Mouse (Mus musculus): ENCODE data around the gene Rnase2b.
"Not testable (repeated sequence)": the region's sequence is repeated elsewhere in the genome, so short reads cannot be mapped to it uniquely, and the experiment has no call there.

Gene Rnase2b

DNA sequence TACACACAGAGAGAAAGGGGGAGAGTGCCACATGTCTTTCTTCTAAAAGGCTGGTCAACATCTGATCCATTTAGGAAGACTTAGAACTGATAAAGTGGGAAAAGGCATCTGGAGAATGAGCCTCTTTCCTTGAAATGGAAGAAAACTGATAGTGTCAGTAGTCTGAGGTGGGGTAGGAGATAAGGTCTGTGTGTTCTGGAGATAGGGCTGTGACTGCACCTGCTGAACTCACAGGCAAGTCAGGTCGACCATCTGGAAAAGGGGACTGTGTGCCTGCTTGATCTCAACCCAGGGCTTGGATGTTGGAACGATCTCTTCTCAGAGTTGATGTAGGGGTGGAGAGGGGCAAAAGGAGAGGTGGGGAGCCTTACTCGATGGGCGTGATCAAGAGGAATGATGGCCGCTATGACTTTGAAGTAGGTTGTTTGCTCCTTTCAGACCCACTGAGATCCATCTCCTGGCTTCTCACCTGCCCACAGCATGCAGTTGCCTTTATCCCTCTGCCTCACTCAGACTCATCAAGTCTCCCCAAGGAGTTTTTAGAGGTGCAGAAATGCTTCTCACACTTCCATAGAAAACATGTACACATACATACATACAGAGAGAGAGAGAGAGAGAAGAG, 9.7 kb upstream of the Rnase2b start:
- no peak for DNase-seq

DNA sequence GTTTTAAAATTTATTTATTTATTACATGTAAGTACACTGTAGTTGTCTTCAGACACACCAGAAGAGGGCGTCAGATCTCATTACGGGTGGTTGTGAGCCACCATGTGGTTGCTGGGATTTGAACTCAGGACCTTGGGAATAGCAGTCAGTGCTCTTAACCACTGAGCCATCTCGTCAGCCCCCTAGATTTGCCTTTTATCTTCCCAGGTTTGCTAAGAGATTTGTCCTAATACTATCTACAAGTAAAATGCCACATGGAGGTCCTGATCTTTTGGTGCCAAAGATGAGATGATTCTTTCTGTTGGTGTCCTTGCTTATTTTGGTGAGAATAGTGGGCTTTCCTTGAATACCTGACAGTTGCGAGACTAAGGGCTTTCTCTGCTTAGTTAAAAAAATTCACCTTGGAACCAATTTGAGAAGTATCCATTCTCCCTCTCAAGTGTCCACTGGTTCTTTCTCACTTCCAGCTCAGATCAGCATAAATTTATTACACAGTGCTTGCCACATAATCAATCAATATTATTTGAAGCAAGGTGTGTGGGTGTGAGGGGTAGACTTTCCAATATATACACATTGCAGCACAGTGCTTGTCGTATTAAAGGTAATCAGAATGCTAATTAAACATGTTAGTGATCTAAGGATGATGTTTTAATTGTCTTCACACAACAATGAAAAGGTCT, 5.9 kb upstream of the Rnase2b start:
- DNase-seq = no peak

DNA sequence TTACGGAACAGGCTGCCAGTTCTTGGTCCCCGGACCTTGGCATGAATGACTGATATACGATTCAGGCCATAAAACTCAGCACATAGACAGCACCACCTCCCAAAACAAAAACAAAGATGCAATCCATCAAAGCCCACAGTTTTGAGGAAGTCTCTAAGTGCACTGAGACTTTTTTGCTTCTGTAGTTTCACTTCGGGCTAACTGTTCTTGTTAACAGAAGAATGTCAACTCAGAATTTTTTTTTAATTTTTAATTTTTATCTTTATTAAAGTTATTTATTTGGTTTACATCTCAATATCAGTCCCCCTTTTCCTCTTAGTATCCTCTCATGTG, 5.4 kb upstream of the Rnase2b start:
- no peak for DNase-seq

DNA sequence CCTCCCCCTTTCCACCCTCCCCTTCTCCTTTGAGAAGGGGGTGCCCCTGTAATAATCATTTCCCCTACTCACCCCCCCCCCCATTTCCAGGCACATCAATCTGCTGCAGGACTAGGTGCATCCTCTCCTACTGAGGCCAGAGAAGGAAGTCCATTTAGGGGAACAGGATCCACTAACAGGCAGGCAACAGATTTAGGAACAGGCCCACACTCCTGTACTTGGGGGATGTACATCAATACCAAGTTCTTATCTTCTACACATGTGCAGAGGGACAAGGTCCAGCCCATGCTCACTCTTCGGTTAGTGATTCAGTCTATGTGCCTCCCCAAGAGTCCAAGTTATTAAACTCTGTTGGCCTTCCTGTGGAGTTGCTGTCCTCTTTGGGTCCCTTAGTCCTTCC, 5.0 kb upstream of the Rnase2b start:
- DNase-seq = no peak

DNA sequence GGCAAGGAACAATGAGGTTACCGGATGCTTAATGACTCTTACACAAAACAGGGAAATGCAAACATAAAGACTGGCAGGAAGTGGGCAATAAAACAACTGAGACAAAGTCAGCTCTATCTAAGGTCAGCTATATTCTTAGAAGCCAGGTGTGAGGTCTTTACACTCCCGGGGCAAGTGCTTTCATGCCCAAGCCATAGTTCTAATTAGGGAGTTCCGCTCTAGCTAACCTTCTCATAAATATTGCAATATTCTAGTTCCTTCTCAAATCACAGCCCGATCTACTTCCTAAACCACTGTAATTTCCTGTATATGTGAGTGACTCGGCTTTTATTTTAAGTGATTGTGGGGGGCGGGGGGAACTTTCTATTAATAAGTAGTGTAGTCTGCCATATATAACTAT, 1.3 kb downstream of the Rnase2b start:
- not testable (repeated sequence) for DNase-seq

DNA sequence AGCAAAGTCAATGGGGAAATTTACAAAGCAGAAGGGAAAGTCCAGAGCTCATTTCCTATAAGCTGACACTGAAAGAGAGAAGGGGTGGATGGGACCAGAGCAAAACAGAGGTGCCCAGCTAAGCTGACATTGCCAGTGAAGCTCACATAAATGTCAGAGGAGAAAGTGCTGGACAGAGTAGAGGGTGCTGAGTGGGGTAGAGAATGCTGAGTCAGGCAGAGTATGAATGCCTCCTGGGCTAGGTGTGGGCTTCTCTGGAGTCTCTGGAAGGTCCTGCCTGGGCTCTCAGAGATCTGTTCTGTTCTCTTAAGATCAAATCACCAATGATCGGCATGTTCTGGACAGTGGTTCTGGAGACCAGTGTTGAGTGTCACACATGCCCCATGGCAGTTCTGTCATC, 3.4 kb downstream of the Rnase2b start:
- no peak for DNase-seq

DNA sequence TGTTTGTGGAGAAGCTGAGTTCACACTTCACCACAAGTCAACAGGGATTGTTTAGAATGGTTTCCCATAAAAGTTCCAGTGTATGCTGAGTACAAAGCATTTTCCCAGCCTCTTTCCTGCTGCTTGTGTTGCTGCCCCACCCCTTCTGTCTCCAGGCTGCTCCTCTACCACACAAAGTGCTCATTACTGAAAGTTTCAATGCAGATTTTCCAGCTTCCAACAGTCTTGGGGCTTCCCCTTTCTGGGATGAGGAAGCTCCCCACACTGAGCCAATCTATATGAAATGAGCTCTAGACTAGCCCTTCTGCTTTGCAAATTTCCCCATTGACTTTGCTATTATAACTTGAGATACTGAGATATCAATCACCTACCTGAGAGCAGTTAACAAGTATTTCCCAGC, 4.0 kb downstream of the Rnase2b start:
- DNase-seq = no peak

DNA sequence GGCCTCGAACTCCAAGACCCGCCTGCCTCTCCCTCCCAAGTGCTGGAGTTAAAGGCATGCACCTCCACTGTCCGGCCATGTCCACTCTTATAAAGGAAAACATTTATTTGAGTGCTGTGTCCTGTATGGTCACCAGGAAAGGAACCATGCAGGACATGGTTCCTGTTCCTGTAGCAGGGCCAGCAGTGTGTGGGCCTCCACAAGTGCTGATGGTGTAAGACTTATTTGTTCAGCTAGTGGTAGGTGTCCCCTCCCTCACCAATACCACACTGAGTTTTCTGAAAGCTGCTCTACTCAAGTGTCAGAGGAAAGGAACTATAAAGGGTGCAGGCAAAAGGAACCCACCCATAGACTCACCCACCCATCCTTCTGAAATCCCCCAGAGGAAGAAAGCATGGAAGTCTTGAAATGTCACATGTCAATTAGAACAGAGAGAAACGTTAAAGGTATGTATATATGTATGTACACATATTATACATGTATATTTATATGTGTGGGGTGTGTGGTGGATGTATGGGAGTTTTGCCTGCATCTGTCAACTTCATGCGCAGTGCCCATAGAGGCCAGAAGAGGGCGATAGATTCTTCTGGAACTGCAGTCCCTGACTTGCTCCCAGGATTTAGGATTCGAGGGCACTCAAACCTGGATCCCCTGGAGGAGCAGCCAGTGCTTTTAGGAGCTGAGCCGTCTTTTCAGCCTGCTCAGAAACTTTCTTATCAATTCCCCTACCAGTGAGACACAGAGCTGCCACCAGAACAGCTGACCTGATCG, 10.2 kb downstream of the Rnase2b start:
- DNase-seq = not testable (repeated sequence)

DNA sequence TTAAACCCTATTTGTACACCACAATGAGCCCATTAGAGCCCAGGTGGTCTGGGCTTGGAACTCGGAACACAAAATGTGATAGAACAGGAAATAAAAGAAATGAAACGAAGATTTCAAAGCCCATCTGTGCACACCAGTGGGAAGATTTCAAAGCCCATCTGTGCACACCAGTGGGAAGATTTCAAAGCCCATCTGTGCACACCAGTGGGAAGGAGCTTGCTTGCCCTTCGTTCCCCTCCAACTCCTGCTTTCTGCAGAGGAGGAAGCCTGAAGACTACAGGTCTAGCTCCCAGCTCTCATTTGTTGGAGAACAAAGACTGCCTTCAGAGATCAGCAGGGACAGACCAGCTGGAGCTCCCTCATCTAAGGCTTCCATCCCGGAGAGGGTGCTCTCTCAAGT, 10.9 kb downstream of the Rnase2b start:
- not testable (repeated sequence) for DNase-seq

DNA sequence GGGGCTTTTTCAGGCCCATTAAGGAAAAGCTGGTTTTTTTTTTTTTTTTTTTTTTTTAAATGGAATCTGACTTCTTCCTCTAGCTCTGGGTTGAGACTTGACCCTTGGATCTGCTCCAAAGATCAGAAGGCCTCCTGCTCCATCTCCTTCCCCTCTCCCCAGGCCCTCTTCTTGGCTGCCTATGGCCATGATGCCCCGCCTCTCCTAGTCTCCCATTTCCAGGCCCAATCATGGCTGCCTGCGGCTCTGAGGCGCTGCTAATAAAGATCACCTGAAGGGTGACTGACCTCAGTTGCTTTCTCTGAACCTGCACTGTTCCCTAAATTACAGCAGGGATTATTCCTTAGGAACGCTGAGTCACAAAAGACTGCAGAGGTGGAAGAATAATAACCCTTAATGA, 11.8 kb downstream of the Rnase2b start:
- no peak for DNase-seq

DNA sequence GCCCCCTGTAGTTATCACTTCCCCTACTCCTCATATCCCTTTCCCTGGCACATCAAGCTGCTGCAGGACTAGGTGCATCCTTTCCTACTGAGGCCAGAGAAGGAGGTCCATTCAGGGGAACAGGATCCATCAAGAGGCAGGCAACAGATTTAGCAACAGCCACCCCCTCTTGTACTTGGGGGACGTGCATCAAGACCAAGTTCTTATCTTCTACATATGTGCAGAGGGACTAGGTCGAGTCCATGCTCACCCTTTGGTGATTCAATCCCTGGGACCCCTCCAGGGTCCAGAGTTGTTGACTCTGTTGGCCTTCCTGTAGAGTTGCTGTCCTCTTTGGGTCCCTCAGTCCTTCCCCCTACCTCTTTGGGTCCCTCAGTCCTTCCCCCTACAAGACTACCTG, 19.0 kb downstream of the Rnase2b start:
- not testable (repeated sequence) for DNase-seq

DNA sequence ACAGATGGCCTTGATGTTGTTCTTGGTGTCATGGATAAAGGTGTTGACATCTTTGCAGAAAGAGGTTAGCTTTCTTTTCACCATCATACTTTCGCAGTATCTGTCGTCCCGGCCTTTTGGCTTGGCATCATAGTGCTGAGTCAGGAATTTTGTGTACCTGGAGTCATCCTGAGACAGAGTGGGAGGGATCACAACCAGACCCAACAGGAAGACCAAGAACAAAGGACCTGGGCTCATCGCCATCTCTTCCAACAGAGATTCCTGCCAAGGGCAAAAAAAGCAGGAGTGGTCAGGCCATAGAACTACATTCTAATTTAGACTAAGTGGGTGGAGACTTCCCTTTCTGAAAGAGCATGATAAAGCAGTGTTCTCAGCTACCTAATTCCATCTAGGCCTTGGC, 33.6 kb downstream of the Rnase2b start:
- no peak for DNase-seq

DNA sequence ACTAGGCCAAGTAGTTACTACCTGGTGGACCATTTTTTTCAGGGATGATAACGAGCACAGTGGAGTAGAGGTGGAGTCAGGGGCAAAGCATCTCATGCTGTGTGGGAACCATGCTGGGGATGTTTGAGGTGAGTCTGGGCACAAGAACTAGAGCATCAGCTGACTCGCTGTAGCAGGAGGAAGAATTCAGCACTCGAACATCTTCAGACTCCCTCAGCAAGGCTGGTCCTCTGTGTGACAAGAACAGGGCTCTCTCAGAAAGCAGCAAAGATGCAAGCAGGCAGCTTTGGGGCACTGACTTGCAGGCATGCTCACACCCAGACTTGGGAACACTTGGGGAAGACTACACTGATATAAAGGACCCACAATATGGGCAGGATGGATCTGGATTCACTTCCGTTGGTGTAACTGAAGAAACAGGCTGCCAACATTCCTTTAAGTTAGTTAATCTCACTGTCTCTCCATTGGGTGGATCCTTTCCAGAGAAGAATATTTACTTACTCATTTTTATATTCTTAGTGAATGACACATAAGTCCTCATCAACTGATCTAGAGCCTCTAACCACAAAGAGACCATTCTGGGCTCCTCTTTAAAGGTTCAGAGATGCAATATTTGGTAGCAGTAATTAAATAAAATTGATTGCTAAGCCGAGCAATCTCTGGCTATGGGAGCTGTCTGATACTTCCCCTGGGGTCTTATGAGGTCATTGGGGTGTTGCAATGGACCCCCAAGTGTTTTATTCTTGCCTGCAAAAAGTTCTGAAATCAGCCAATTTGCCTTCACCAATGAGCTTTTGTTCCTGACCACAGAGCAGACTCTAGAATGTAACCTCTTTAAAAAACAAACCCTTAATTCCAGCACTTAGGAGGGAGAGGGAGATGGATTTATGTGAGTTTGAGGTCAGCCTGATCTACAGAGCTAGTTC, 37.3 kb downstream of the Rnase2b start, which contains the start of gene Ang2:
TSS of gene Ang2 (minus strand) at position 51 of the 926 bp plus-strand sequence.
- no peak for DNase-seq

DNA sequence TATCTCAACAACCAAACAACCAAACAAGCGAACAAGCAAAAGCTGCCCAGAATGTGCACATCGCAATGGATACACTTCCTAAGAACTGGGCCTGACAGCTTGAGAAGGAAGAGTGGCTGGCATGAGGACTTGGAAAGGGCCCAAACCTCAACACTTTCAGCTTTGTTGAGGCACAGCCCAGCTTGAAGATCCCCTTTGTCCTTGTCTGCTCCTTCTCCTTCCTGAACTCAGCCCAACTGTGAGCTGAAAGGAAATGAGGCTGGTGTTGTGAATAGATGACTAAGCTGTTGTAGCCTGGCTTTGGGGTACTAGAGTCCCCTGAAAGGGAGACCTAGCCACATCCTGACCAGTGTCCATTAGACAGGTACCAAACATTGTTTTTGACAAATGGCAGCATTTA, 38.0 kb downstream of the Rnase2b start:
- DNase-seq = no peak

DNA sequence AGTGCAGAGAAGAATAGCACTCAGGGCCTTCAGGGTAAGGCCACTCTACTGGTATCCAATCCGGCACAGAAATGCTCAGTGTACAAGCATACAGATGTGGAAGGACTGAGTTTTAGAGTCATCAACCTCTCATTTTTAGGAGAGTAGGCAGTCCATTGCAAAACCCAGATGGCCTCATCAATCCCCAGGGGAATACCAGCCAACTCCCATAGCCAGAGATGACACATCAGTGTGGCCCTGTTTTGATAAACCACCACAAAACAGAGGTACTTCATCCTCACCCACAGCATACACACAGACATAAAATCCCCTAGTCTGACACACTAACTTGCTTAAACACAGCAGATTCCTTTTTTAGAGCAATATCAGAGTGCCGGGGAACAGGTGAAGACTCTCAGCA, 38.4 kb downstream of the Rnase2b start:
- no peak for DNase-seq

DNA sequence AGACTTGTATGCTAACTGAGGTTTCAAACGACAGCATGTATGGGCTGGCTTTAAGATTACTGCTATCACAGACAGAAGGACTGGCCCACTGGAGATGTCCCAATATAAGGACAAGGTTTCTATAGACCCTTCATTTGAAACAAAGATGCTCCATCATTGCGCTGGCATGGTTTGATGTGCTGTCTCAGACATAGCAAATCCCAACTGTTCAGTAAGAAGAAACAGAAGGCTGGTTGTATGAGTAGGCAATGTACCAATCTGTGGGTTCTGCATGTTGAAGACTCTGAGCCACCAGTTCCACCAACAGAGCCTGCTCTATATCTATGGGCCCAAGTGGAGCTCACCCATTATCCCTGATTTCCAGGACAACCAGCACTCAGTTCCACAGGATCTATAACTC, 41.1 kb downstream of the Rnase2b start, which contains the start of gene Ear14:
TSS of gene Ear14 (plus strand) at position 277 of the 400 bp plus-strand sequence.
- no peak for DNase-seq
